Mouse (Mus musculus): ENCODE measurements around the gene Rpl38.

- TF ChIP-seq CTCF (IDR thresholded peaks at IDR 0.05) (no peak), EP300 (IDR thresholded peaks at IDR 0.05) (no peak)
These were observed 26.1 kb downstream of the Rpl38 start for GRCm38 (mm10) chr11:114694451-114694850.
